Comparison of ENCODE assay signal across 8 mouse cellular contexts in the genomic region with DNA sequence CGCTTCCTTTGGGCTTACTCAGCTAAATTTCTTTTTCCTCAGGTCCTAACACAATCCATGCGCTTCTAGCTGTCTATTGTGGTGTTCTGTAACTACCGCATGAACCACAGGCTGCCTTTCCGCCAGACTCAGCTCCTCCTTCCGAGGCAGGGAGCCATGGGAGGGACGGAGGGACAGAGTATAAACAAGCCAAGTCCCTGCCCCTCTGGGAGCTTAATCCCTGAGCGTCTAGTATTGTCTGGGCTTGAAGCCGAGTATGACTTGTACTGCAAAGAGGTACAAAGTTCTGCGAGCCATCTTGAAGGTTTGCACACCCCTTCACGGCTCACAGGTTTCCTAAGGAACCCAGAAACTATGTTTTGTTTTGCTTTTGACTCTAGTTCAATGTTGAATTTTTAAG. TPM values are rescaled to one million over a fixed set of nuclear protein-coding genes. Genes with fewer than 3 reads are reported as not detected.
A peak's percentile ranks its signal among the peaks of the same experiment; 100 is the strongest.
DNase-seq lines count a peak whose midpoint lies in the region; ATAC-seq and TF ChIP-seq lines count a peak whose summit lies in the region.

No protein-coding gene starts in this region.

- TF ChIP-seq CTCF in E14TG2a.4 (conservative IDR thresholded peaks at IDR 0.05; ENCODE audit: low read length): no peak
- 0 out of 2 replicates have a peak, but pooled peaks have one; percentile 7 for TF ChIP-seq CTCF in heart, postnatal 0 days (IDR thresholded peaks at IDR 0.05; ENCODE audit: low read depth)

- WGBS in forebrain, embryonic 13.5 days: under 1% methylated on average over 10 of the region's 10 CpGs
- under 1% methylated on average over 10 of the region's 10 CpGs for WGBS in heart, postnatal 0 days
- WGBS in liver, embryonic 13.5 days (ENCODE audit: insufficient replicate concordance): 3% methylated on average over 10 of the region's 10 CpGs
- 1% methylated on average over 10 of the region's 10 CpGs for WGBS in neural tube, embryonic 14.5 days

- H3K9ac ChIP-seq in forebrain, embryonic 13.5 days: peak overlapping the region; percentile 61
- H3K9ac ChIP-seq in heart, postnatal 0 days (replicated peaks; ENCODE audit: low read depth, low read length): peak overlapping the region; percentile 82
- peak overlapping the region; percentile 57 for H3K9ac ChIP-seq in liver, embryonic 13.5 days
- H3K9ac ChIP-seq in neural tube, embryonic 14.5 days (replicated peaks; ENCODE audit: low read depth, low read length): peak overlapping the region; percentile 49

- peaks cover 8% of the 10 kb centered on the region for H3K36me3 ChIP-seq in E14TG2a.4 (ENCODE audit: insufficient read depth, low read length)
- H3K36me3 ChIP-seq in forebrain, embryonic 13.5 days (ENCODE audit: poor library complexity, severe bottlenecking): peaks cover 4% of the 10 kb centered on the region
- H3K36me3 ChIP-seq in heart, postnatal 0 days (replicated peaks; ENCODE audit: control insufficient read depth, insufficient read depth, low read length): peaks cover 2% of the 10 kb centered on the region; the same call in 1 of the 2 replicates
- H3K36me3 ChIP-seq in liver, embryonic 13.5 days: peaks cover 1% of the 10 kb centered on the region
- H3K36me3 ChIP-seq in neural tube, embryonic 14.5 days (ENCODE audit: control insufficient read depth, insufficient read depth, low read length): peaks cover under 1% of the 10 kb centered on the region; the same call in 1 of the 2 replicates

- H3K27me3 ChIP-seq in E14TG2a.4 (ENCODE audit: insufficient read depth, low read length): peaks cover 12% of the 10 kb centered on the region
- H3K27me3 ChIP-seq in forebrain, embryonic 13.5 days: no peaks in the 10 kb centered on the region
- H3K27me3 ChIP-seq in heart, postnatal 0 days (ENCODE audit: control insufficient read depth, insufficient read depth, low read length): no peaks in the 10 kb centered on the region
- no peaks in the 10 kb centered on the region for H3K27me3 ChIP-seq in liver, embryonic 13.5 days
- H3K27me3 ChIP-seq in neural tube, embryonic 14.5 days (ENCODE audit: control insufficient read depth, insufficient read depth, low read length): no peaks in the 10 kb centered on the region

- peak; percentile 62 for DNase-seq in brain, embryonic 18.5 days (ENCODE audit: low read depth, low spot score)
- DNase-seq in heart, postnatal 0 days (ENCODE audit: low spot score): peak; percentile 96
- peak; percentile 94 to 98 for DNase-seq in kidney, postnatal 36 days
- peak; percentile 40 for DNase-seq in liver, embryonic 13.5 days
- DNase-seq in thymus, adult 18-20 months: peak; percentile 43 to 55

- peak overlapping the region; percentile 86 for H3K4me3 ChIP-seq in E14TG2a.4 (replicated peaks; ENCODE audit: low read length)
- H3K4me3 ChIP-seq in forebrain, embryonic 13.5 days: peak overlapping the region; percentile 65
- peak overlapping the region; percentile 82 for H3K4me3 ChIP-seq in heart, postnatal 0 days (ENCODE audit: low read depth, low read length)
- peak overlapping the region; percentile 80 for H3K4me3 ChIP-seq in liver, embryonic 13.5 days (replicated peaks)
- H3K4me3 ChIP-seq in neural tube, embryonic 14.5 days (ENCODE audit: low read depth, low read length): peak overlapping the region; percentile 73

- H3K4me1 ChIP-seq in E14TG2a.4 (replicated peaks; ENCODE audit: low read depth, low read length): peaks cover 37% of the 10 kb centered on the region
- H3K4me1 ChIP-seq in forebrain, embryonic 13.5 days: peaks cover 44% of the 10 kb centered on the region
- H3K4me1 ChIP-seq in heart, postnatal 0 days (ENCODE audit: control insufficient read depth, insufficient read depth): peaks cover 44% of the 10 kb centered on the region
- peaks cover 51% of the 10 kb centered on the region for H3K4me1 ChIP-seq in liver, embryonic 13.5 days (replicated peaks)
- peaks cover 26% of the 10 kb centered on the region for H3K4me1 ChIP-seq in neural tube, embryonic 14.5 days (ENCODE audit: control insufficient read depth, insufficient read depth, low read length)

- no peak for ATAC-seq in forebrain, embryonic 13.5 days
- ATAC-seq in heart, postnatal 0 days (ENCODE audit: insufficient read depth, low read depth): peak; percentile 67
- no peak for ATAC-seq in liver, embryonic 13.5 days (ENCODE audit: low read depth)
- 0 out of 2 replicates have a peak, but pooled peaks have one; percentile 5 for ATAC-seq in neural tube, embryonic 14.5 days (ENCODE audit: low read depth)

- no peak for TF ChIP-seq EP300 in heart, postnatal 0 days (IDR thresholded peaks at IDR 0.05; ENCODE audit: low read depth)

- peak overlapping the region; percentile 79 for H3K27ac ChIP-seq in forebrain, embryonic 13.5 days
- peak overlapping the region; percentile 98 for H3K27ac ChIP-seq in heart, postnatal 0 days (ENCODE audit: low read depth)
- peak overlapping the region; percentile 2; the same call in 1 of the 2 replicates for H3K27ac ChIP-seq in liver, embryonic 13.5 days
- H3K27ac ChIP-seq in neural tube, embryonic 14.5 days (ENCODE audit: low read depth, low read length): peak overlapping the region; percentile 83

- H3K9me3 ChIP-seq in E14TG2a.4 (ENCODE audit: low read length): no peaks in the 10 kb centered on the region
- H3K9me3 ChIP-seq in forebrain, embryonic 13.5 days (replicated peaks): no peaks in the 10 kb centered on the region
- H3K9me3 ChIP-seq in heart, postnatal 0 days (replicated peaks; ENCODE audit: control insufficient read depth, low read length): no peaks in the 10 kb centered on the region
- no peaks in the 10 kb centered on the region for H3K9me3 ChIP-seq in liver, embryonic 13.5 days (replicated peaks)
- no peaks in the 10 kb centered on the region for H3K9me3 ChIP-seq in neural tube, embryonic 14.5 days (ENCODE audit: control insufficient read depth, low read length)

- peak overlapping the region; percentile 87 for H3K4me2 ChIP-seq in forebrain, embryonic 13.5 days
- peak overlapping the region; percentile 88 for H3K4me2 ChIP-seq in heart, postnatal 0 days (ENCODE audit: low read depth, low read length)
- H3K4me2 ChIP-seq in liver, embryonic 13.5 days: peak overlapping the region; percentile 99
- peak overlapping the region; percentile 76 for H3K4me2 ChIP-seq in neural tube, embryonic 14.5 days (ENCODE audit: low read depth, low read length)

RNA-seq across cellular contexts. Expression of a gene that starts 7.9 kb away (rescaled TPM):
- 24.2 and 24.9 TPM in 2 replicates for polyA plus RNA-seq in forebrain, embryonic 13.5 days (2015; fragmentation: Nextera tagmentation; extraction: Ambion mirVana)
- 41.5 and 58.7 TPM in 2 replicates for total RNA-seq in heart, postnatal 0 days (2014; rRNA removed; ENCODE audit: low replicate concordance)
- 27.8 and 30.3 TPM in 2 replicates for polyA plus RNA-seq in heart, postnatal 0 days (2015; fragmentation: Nextera tagmentation; extraction: Ambion mirVana)
- polyA plus RNA-seq in liver, embryonic 13.5 days (2015; fragmentation: Nextera tagmentation; extraction: Ambion mirVana): 4.5 and 5.9 TPM in 2 replicates
- polyA plus RNA-seq in neural tube, embryonic 14.5 days (2014; fragmentation: Nextera tagmentation; extraction: Ambion mirVana): 17.9 and 19.3 TPM in 2 replicates

RNA-seq across cellular contexts. Expression of a gene that starts 48.4 kb away (rescaled TPM):
- polyA plus RNA-seq in forebrain, embryonic 13.5 days (2015; fragmentation: Nextera tagmentation; extraction: Ambion mirVana): 19.1 and 21.7 TPM in 2 replicates
- total RNA-seq in heart, postnatal 0 days (2014; rRNA removed; ENCODE audit: low replicate concordance): 19.2 and 75.8 TPM in 2 replicates
- polyA plus RNA-seq in heart, postnatal 0 days (2015; fragmentation: Nextera tagmentation; extraction: Ambion mirVana): 16.0 and 18.2 TPM in 2 replicates
- 9.0 and 11.9 TPM in 2 replicates for polyA plus RNA-seq in liver, embryonic 13.5 days (2015; fragmentation: Nextera tagmentation; extraction: Ambion mirVana)
- 12.4 and 13.4 TPM in 2 replicates for polyA plus RNA-seq in neural tube, embryonic 14.5 days (2014; fragmentation: Nextera tagmentation; extraction: Ambion mirVana)

Comparison
In these comparisons a context has a peak if more than half of its experiments do, and no peak if none do; other contexts are left out.
1. DNase-seq: peak in every context shown above with its lines; median percentile 96 in heart, postnatal 0 days; 96 in kidney, postnatal 36 days; 62 in brain, embryonic 18.5 days; 49 in thymus, adult 18-20 months; 40 in liver, embryonic 13.5 days.
2. ATAC-seq: peak in heart, postnatal 0 days (single experiment) and neural tube, embryonic 14.5 days (single experiment); none in forebrain, embryonic 13.5 days (single experiment) and liver, embryonic 13.5 days (single experiment).
3. H3K27ac ChIP-seq: peak in every context shown above with its lines; median percentile 98 in heart, postnatal 0 days; 83 in neural tube, embryonic 14.5 days; 79 in forebrain, embryonic 13.5 days; 2 in liver, embryonic 13.5 days.
4. Peak in every context shown above with its lines, with median percentiles within 50 percentile points of each other: H3K4me3 ChIP-seq, H3K4me2 ChIP-seq and H3K9ac ChIP-seq.